Mouse (Mus musculus): ENCODE measurements around the gene Hnrnpab.

GRCm38 (mm10) chr11:51593368-51593767, 13.3 kb downstream of the Hnrnpab start:
- TF ChIP-seq CTCF (IDR thresholded peaks at IDR 0.05) (no peak), EP300 (IDR thresholded peaks at IDR 0.05) (no peak)
